Mouse (Mus musculus) liver, adult 2 months (tissue): ENCODE data around the gene Xpo1.

ENCODE experiments used
- CTCF ChIP-seq: fragments of 200-500 bp; IDR thresholded peaks from 2 replicates; pipeline ENCODE4 v1.5.1; 2011; ENCODE audit warnings: low read depth, low read length, control low read depth
- POLR2A ChIP-seq: fragments of 200-500 bp; IDR thresholded peaks from 2 replicates; pipeline ENCODE4 v1.6.1; 2011; ENCODE audit warnings: low read length, control low read depth; ENCODE audit not compliant: insufficient read depth; ENCODE audit errors: extremely low read depth

DNA sequence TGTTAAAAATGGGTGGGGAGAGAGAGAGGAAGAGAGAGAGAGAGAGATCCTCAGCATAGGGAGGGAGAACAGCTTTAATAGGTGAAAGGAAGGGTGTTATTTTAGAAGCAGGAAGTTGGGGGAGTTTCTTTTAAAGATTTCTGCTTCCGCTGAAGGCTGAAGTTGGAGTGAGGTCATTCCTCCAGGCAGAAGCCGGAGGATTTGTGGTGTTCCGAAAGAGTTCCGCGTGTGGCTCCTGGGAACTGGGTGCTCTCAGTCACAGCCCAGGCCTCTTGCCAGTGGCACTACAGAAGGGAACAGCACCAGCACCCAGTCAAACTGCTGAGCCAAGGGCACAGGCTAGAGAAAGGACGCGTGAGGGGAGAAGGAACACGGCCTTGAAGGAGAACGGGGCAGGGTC is 38.4 kb upstream of the Xpo1 start:
- TF ChIP-seq CTCF (no peak), POLR2A (no peak)
